Mouse (Mus musculus): Measurements from ENCODE around the gene Met. TPM values are rescaled to one million over a fixed set of nuclear protein-coding genes. Genes with fewer than 3 reads are reported as not detected.

The Met gene
- total and polyA plus RNA-seq, 2 experiments from 2014 or later = 1.1 to 4.5 TPM

- Histone ChIP-seq H3K36me3 (ENCODE audit: insufficient read depth, low read length) (no peaks in the 10 kb centered on the region), H3K9ac (replicated peaks; ENCODE audit: low read length) (no peak overlapping the region), H3K4me2 (ENCODE audit: low read depth, low read length) (no peak overlapping the region), H3K4me3 (ENCODE audit: low read length) (no peak overlapping the region), H3K27ac (no peak overlapping the region), H3K9me3 (ENCODE audit: low read length) (no peaks in the 10 kb centered on the region), H3K27me3 (ENCODE audit: insufficient read depth, low read length) (no peaks in the 10 kb centered on the region), H3K4me1 (ENCODE audit: insufficient read depth, low read length) (no peaks in the 10 kb centered on the region)
- DNase-seq (ENCODE audit: low spot score) (no peak), ATAC-seq (no peak)
- no peak for TF ChIP-seq CTCF (IDR thresholded peaks at IDR 0.05; ENCODE audit: low read depth)
- 56% methylated on average over 1 of the region's 1 CpGs for WGBS
Observed at GRCm38 (mm10) chr6:17477823-17478222, 14.2 kb downstream of the Met start.

GRCm38 (mm10) chr6:17478252-17478651 is 14.7 kb downstream of the Met start:
- Histone ChIP-seq H3K9ac (replicated peaks; ENCODE audit: low read length) (no peak overlapping the region), H3K4me3 (ENCODE audit: low read length) (no peak overlapping the region), H3K27me3 (ENCODE audit: insufficient read depth, low read length) (no peaks in the 10 kb centered on the region), H3K27ac (no peak overlapping the region), H3K9me3 (ENCODE audit: low read length) (no peaks in the 10 kb centered on the region), H3K4me2 (ENCODE audit: low read depth, low read length) (no peak overlapping the region), H3K36me3 (ENCODE audit: insufficient read depth, low read length) (no peaks in the 10 kb centered on the region), H3K4me1 (ENCODE audit: insufficient read depth, low read length) (no peaks in the 10 kb centered on the region)
- ATAC-seq (no peak), DNase-seq (ENCODE audit: low spot score) (no peak)
- TF ChIP-seq CTCF (IDR thresholded peaks at IDR 0.05; ENCODE audit: low read depth) = no peak
- WGBS = 85% methylated on average over 6 of the region's 6 CpGs

GRCm38 (mm10) chr6:17478838-17479570 is 15.4 kb downstream of the Met start:
- TF ChIP-seq CTCF (IDR thresholded peaks at IDR 0.05; ENCODE audit: low read depth) = no peak
- 77% methylated on average over 10 of the region's 10 CpGs for WGBS
- no peaks in the 10 kb centered on the region for H3K4me1 ChIP-seq (ENCODE audit: insufficient read depth, low read length)
- H3K4me3 ChIP-seq (ENCODE audit: low read length) = no peak overlapping the region
- DNase-seq (ENCODE audit: low spot score) (no peak), ATAC-seq (no peak)
- no peak overlapping the region for H3K27ac ChIP-seq
- no peaks in the 10 kb centered on the region for H3K27me3 ChIP-seq (ENCODE audit: insufficient read depth, low read length)
- H3K9me3 ChIP-seq (ENCODE audit: low read length) = no peaks in the 10 kb centered on the region
- no peaks in the 10 kb centered on the region for H3K36me3 ChIP-seq (ENCODE audit: insufficient read depth, low read length)
- no peak overlapping the region for H3K9ac ChIP-seq (replicated peaks; ENCODE audit: low read length)
- H3K4me2 ChIP-seq (ENCODE audit: low read depth, low read length) = no peak overlapping the region

- H3K4me3 ChIP-seq (ENCODE audit: low read length) = no peak overlapping the region
Observed at GRCm38 (mm10) chr6:17481068-17481467, 17.5 kb downstream of the Met start.

GRCm38 (mm10) chr6:17485244-17485643 is 21.6 kb downstream of the Met start:
- Histone ChIP-seq H3K4me1 (ENCODE audit: insufficient read depth, low read length) (no peaks in the 10 kb centered on the region), H3K9ac (replicated peaks; ENCODE audit: low read length) (no peak overlapping the region), H3K27ac (no peak overlapping the region), H3K4me3 (ENCODE audit: low read length) (no peak overlapping the region), H3K4me2 (ENCODE audit: low read depth, low read length) (no peak overlapping the region), H3K9me3 (ENCODE audit: low read length) (no peaks in the 10 kb centered on the region), H3K36me3 (ENCODE audit: insufficient read depth, low read length) (no peaks in the 10 kb centered on the region), H3K27me3 (ENCODE audit: insufficient read depth, low read length) (no peaks in the 10 kb centered on the region)
- DNase-seq (ENCODE audit: low spot score) (no peak), ATAC-seq (no peak)
- TF ChIP-seq CTCF (IDR thresholded peaks at IDR 0.05; ENCODE audit: low read depth) = no peak
- WGBS = 83% methylated on average over 5 of the region's 5 CpGs

More at GRCm38 (mm10) chr6:17481068-17481467, 17.5 kb downstream of the Met start:
- ATAC-seq (no peak), DNase-seq (ENCODE audit: low spot score) (no peak)
- no peaks in the 10 kb centered on the region for H3K27me3 ChIP-seq (ENCODE audit: insufficient read depth, low read length)
- no peak overlapping the region for H3K27ac ChIP-seq
- H3K9ac ChIP-seq (replicated peaks; ENCODE audit: low read length) = no peak overlapping the region
- no peaks in the 10 kb centered on the region for H3K36me3 ChIP-seq (ENCODE audit: insufficient read depth, low read length)
- no peak overlapping the region for H3K4me2 ChIP-seq (ENCODE audit: low read depth, low read length)
- H3K4me1 ChIP-seq (ENCODE audit: insufficient read depth, low read length) = no peaks in the 10 kb centered on the region
- no peaks in the 10 kb centered on the region for H3K9me3 ChIP-seq (ENCODE audit: low read length)
- TF ChIP-seq CTCF (IDR thresholded peaks at IDR 0.05; ENCODE audit: low read depth) = no peak
- 77% methylated on average over 4 of the region's 4 CpGs for WGBS

- H3K27ac ChIP-seq = no peak overlapping the region
- H3K27me3 ChIP-seq (ENCODE audit: insufficient read depth, low read length) = no peaks in the 10 kb centered on the region
- H3K4me2 ChIP-seq (ENCODE audit: low read depth, low read length) = no peak overlapping the region
- TF ChIP-seq CTCF (IDR thresholded peaks at IDR 0.05; ENCODE audit: low read depth) = no peak
- H3K4me3 ChIP-seq (ENCODE audit: low read length) = no peak overlapping the region
- no peak for ATAC-seq
- H3K4me1 ChIP-seq (ENCODE audit: insufficient read depth, low read length) = no peaks in the 10 kb centered on the region
- WGBS = 94% methylated on average over 7 of the region's 7 CpGs
- no peak for DNase-seq (ENCODE audit: low spot score)
- no peaks in the 10 kb centered on the region for H3K36me3 ChIP-seq (ENCODE audit: insufficient read depth, low read length)
- H3K9ac ChIP-seq (replicated peaks; ENCODE audit: low read length) = no peak overlapping the region
- H3K9me3 ChIP-seq (ENCODE audit: low read length) = no peaks in the 10 kb centered on the region
Observed at GRCm38 (mm10) chr6:17485782-17486181, 22.2 kb downstream of the Met start.

- Histone ChIP-seq H3K36me3 (ENCODE audit: insufficient read depth, low read length) (no peaks in the 10 kb centered on the region), H3K4me3 (ENCODE audit: low read length) (no peak overlapping the region), H3K4me1 (ENCODE audit: insufficient read depth, low read length) (no peaks in the 10 kb centered on the region), H3K9me3 (ENCODE audit: low read length) (no peaks in the 10 kb centered on the region), H3K9ac (replicated peaks; ENCODE audit: low read length) (no peak overlapping the region), H3K27me3 (ENCODE audit: insufficient read depth, low read length) (no peaks in the 10 kb centered on the region), H3K4me2 (ENCODE audit: low read depth, low read length) (no peak overlapping the region), H3K27ac (no peak overlapping the region)
- ATAC-seq = no peak
- 71% methylated on average over 2 of the region's 2 CpGs for WGBS
- no peak for TF ChIP-seq CTCF (IDR thresholded peaks at IDR 0.05; ENCODE audit: low read depth)
- DNase-seq (ENCODE audit: low spot score) = no peak
Observed at GRCm38 (mm10) chr6:17488291-17488817, 24.8 kb downstream of the Met start.
